Mouse (Mus musculus) megakaryocyte progenitor cell, adult 5-6 weeks (primary cell): Measurements from ENCODE around the gene Polr2a. TPM values are rescaled to one million over a fixed set of nuclear protein-coding genes. Genes with fewer than 3 reads are reported as not detected.
A peak's percentile ranks its signal among the peaks of the same experiment; 100 is the strongest.

Experiments used
- ATAC-seq: replicated peaks from 2 replicates; pipeline ENCODE4 v1.8.0; 2016; ENCODE audit warnings: mild to moderate bottlenecking, moderate TSS enrichment, inconsistent platforms; ENCODE audit not compliant: poor library complexity
- total RNA-seq, 2 experiments: library from RNA; stranded (forward) in 1 of 2; stranded (reverse) in 1 of 2; fragments of 157-497, 149-512 nt in 1 of 2; fragments of 200-1000 nt in 1 of 2; gene quantifications; 2 replicates each; pipeline versions ENCODE4 v1.2.3 to v1.2.4; 2015 to 2017

Polr2a gene
- total RNA-seq (2015) (140 and 147 TPM in 2 replicates), total RNA-seq (2017) (21.0 and 34.4 TPM in 2 replicates)

GRCm38 (mm10) chr11:69758478-69758970, at the start of gene Polr2a:
Gene Polr2a (minus strand): TSS chr11:69758637.
- ATAC-seq, result peak; percentile 72

- ATAC-seq, result no peak
Measured at GRCm38 (mm10) chr11:69807641-69808040, 49.2 kb upstream of the Polr2a start.

- ATAC-seq, result no peak
Measured at GRCm38 (mm10) chr11:69806378-69806777, 47.9 kb upstream of the Polr2a start.

- no peak for ATAC-seq
Measured at GRCm38 (mm10) chr11:69804972-69805909, 46.8 kb upstream of the Polr2a start, which contains the start of gene Tmem102. Gene Tmem102 (minus strand): TSS chr11:69805624.

GRCm38 (mm10) chr11:69804652-69804940, 46.2 kb upstream of the Polr2a start:
- no peak for ATAC-seq

- ATAC-seq, result peak; percentile 79
Measured at GRCm38 (mm10) chr11:69803786-69804651, 45.6 kb upstream of the Polr2a start.

- no peak for ATAC-seq
Measured at GRCm38 (mm10) chr11:69803328-69803727, 44.9 kb upstream of the Polr2a start.

GRCm38 (mm10) chr11:69802648-69803105, 44.2 kb upstream of the Polr2a start:
- peak; percentile 56 for ATAC-seq

GRCm38 (mm10) chr11:69801379-69801977, 43.0 kb upstream of the Polr2a start, which contains the start of gene Fgf11:
Gene Fgf11 (minus strand): TSS chr11:69801857.
- ATAC-seq, result no peak

- no peak for ATAC-seq
Measured at GRCm38 (mm10) chr11:69800392-69801197, 42.2 kb upstream of the Polr2a start.

- no peak for ATAC-seq
Measured at GRCm38 (mm10) chr11:69800138-69800391, 41.6 kb upstream of the Polr2a start.

GRCm38 (mm10) chr11:69799394-69800137, 41.1 kb upstream of the Polr2a start:
- no peak for ATAC-seq

GRCm38 (mm10) chr11:69797924-69798323, 39.5 kb upstream of the Polr2a start:
- no peak for ATAC-seq

GRCm38 (mm10) chr11:69795983-69796435, 37.6 kb upstream of the Polr2a start:
- no peak for ATAC-seq

- peak; percentile 97 for ATAC-seq
Measured at GRCm38 (mm10) chr11:69795168-69795982, 36.9 kb upstream of the Polr2a start, which contains the start of gene Chrnb1. Gene Chrnb1 (minus strand): TSS chr11:69795943.

- ATAC-seq, result no peak
Measured at GRCm38 (mm10) chr11:69793429-69793828, 35.0 kb upstream of the Polr2a start.

- no peak for ATAC-seq
Measured at GRCm38 (mm10) chr11:69791420-69791819, 33.0 kb upstream of the Polr2a start.

- ATAC-seq, result no peak
Measured at GRCm38 (mm10) chr11:69789431-69789830, 31.0 kb upstream of the Polr2a start.

- no peak for ATAC-seq
Measured at GRCm38 (mm10) chr11:69787306-69787705, 28.9 kb upstream of the Polr2a start.
